Mouse (Mus musculus) lung, postnatal 10 days (tissue): ENCODE data around the gene Thrb.
A peak's percentile ranks its signal among the peaks of the same experiment; 100 is the strongest.

Experiments used
- DNase-seq: peaks from one replicate; pipeline ENCODE4 v3.0.0; 2021

The Thrb gene

DNA sequence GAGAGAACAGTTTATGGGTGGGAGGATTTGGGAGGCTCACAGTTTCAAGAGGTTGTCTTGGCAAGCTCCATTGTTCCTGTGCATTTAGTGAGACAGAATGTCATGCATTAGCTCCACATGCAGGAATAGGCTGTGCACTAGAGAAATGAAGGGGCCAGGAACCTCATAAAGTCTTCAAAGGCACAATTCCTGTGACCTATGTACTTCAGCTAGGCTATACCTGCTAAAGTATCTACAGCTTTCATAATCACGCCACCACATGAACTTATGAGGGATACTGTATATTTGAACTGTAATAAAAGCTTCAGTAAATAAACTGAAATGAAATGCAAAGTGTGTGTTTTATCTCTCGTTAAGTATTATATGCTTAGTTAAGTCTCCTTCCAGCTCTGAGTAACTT lies 59.4 kb downstream of the Thrb start:
- DNase-seq, result no peak

DNA sequence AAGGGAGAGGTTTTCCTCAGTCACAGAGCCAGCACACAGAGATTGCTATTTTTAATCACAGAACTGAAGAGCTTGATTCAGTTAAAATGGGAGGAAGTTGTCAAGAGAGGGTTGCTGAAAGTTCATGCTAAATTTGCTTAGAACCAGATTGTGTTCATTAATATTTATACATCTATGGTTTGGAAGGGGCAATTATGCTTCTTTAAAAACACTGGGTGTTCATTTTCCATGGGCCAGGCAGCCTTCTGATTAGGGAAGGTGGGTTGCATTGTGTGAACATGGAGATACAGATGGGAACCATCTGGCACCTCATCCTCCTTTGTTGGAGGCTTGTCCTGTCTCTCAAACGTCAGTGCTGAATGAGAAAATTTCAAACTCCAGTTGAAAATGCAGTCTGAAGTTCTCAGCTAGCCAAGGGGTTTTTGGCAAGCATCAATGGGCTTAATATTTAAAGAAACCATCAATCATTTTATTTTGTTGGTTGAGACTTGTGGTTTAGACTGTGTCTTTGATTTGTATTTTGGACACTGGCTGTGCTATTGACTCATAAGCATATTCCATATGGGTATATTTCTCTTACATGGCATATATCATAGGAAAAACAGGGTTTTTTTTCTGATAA lies 62.9 kb downstream of the Thrb start:
- no peak for DNase-seq

DNA sequence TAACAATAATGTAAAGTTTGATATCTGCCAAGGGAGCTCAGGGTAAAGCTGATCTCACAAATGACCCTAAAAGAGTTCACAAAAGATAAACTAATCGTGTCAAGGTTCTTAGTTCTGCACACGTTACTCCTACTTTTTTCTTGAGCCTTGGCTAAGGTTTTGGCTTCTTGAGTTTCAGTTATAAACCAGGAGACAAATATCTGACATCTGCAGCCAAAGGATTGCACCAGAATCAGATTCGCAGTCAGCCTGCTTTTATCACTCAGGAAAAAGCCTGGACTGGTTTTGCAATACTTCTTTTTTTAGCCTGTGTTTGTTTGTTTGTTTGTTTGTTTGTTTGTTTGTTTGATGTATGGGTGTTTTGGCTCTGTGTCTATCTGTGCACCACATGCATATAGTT lies 64.5 kb downstream of the Thrb start:
- DNase-seq, result no peak

DNA sequence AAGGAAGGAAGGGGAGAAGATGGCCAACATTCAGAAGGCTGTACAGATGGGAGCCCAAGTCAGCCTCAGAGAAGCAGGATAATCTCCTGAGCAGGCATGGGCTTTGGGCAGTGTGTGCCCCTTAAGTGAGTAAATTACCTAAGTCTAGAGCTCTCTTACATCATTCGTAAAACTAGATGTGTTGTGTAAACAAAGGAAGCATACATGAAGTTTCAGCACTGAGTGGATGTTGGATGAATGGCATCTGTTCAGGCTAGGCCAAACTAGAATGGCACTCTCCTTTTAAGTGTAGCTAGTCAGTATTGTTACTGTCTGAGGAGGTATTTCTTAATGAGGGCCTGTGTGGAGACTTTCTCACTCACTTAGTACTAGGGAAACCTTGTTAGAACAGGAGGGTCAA lies 66.8 kb downstream of the Thrb start:
- DNase-seq, result no peak

DNA sequence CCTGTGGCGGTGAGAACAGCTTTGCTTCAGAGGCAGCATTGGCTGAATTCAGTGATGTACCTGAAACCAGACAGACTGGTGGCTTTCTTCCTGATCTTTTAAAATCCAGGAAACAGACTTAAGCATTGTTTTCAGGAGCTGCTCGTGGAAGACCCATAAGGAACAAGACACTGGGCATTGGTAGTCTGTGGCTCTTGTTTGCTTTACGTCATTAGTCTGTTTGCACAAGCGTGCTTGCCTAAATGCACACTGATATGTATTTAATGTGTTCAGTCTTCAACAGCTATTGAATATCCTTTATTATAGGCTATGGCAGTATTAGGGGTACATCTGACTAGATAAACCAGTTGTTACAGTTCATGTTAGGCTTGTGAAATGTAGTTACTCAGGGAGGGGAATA lies 67.8 kb downstream of the Thrb start:
- DNase-seq, result no peak

DNA sequence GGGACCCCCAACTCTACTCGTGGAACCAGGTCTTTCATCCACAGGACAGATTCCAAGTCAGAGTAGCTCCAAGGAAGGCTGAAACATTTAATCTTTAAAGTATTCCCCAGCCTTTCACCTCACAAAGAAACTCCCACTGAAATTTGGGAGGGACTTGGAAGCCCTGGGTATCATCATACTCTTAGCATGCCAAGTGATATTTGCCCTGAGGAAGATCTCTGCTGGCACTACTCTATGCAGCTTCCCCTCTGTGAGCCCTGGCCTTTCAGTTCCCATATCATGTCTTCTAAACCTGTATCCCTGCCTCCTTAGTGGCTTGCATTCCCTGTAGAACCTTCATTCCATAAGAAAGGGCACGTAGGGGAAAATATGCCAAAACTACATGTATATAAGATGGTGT lies 68.8 kb downstream of the Thrb start:
- DNase-seq, result no peak

DNA sequence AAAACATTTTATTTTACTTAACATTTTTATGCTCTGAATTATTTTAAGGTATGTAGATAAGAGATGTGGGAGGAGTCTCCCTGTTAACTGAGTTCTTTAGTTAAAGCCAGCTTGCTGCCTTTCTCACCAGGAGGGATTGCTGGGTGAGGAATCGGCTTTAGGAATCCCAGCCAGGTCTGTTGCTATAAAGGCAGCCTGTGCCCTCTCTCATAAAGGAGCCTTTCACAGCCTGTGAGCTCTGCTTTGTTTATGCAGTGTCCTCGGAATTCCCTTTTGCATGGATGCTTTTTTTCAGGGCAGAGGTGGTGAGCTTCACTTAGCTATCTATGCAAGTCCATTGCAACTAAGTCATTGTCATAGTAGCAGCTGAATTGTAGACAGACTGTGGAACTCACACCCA lies 71.0 kb downstream of the Thrb start:
- no peak for DNase-seq

DNA sequence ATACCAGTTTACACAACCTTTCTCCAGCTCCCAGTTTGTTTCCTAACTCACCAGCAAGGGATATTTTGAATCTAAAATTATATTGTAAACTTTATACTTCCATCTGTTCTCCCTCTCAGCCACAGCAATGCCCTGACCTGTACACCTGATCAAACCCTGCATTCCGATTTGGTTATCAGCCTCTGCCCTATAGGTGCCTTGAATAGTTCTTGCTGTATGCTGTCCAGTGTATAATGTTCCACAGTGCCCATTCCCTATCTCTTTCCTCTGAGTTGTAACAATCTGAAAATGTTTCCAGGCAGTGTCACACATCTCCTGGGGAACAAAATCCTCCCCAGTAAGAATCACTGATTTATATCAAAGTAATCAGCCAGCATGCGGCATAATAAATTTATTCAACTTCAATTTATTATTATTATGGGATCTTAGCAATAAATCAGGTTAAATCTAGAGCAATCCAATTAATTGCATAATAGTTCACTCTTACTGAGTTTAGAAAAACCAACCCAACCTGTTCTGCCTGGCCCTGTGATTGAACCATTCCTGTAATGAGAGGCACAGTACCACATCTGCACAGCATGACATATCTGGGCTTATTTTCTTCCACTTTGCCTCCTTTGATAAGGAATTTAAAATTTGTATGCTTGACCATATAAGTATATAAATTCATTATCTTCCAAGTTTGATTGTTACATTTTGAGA lies 73.2 kb downstream of the Thrb start:
- no peak for DNase-seq

DNA sequence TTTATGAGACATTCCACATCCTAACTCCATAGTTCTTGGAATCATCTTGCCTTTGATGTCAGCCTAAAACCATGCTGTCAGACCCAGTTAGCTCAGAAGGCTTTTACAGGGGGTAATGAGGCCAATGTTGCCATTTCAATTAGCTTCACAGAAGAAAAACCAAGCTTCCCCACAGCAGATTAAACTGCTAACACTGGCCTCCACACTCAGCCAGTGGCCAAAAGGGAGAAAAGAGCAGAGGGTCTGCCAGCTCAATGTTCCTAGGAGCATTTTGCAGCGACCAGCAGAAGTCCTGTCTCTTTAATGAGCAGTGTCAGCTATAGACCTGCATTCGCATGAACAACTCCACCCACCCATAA lies 73.7 kb downstream of the Thrb start:
- no peak for DNase-seq

DNA sequence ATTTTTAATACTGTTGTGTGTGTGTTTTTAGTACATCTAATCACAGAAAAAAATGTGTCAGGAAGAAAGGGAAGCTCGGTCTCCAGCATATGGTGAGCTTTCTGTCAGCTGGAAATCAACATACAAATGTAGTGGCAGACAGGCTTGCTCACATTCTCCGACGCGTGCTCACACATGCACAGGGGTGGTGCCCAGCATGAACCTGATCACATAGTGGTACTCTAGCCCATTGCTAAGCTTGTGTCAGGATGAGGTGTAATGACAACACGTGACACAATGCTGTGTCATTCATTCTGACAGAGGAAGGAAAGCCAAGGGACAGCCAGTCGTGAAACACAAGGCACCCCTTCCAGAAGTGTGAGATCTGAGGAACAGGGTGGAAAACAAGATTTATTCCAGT lies 75.4 kb downstream of the Thrb start:
- no peak for DNase-seq

DNA sequence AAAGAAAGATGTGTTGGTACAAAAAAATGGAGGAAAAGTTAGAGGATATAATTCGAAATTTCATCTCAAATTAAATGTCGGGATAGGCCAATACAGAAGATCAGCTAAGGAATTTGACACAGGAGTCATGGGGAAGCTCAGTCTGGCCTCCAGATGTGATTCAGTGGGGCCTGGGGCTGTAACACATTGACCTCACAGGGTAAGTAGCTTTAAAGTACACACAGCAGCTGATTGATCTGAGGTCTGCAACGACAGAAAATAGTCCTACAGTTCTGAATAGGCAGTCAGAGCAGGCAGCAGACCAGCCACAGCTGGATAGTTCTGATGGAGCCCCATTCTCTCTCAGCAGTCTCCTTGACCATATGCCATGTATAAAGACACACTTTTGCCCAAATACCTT lies 80.8 kb downstream of the Thrb start:
- DNase-seq, result no peak

DNA sequence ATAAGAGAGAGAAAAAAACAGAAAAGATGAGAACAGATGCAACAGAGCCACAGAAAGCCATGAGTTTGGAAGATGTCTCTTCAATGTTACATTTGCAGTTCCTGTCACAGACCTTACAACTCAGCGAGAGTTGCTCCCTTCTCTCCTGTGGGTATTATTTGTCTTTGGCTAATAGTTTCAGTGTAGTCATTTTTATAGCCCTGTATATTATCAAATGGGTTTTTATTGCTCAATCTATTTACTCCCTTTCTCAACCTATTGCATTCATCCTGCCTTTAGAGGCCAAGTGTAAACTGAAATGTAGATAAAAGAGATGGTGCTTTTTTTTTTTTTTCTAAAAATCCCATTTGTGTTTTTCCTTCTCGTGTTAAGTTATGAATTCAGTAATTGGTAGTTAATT lies 82.2 kb downstream of the Thrb start:
- no peak for DNase-seq

DNA sequence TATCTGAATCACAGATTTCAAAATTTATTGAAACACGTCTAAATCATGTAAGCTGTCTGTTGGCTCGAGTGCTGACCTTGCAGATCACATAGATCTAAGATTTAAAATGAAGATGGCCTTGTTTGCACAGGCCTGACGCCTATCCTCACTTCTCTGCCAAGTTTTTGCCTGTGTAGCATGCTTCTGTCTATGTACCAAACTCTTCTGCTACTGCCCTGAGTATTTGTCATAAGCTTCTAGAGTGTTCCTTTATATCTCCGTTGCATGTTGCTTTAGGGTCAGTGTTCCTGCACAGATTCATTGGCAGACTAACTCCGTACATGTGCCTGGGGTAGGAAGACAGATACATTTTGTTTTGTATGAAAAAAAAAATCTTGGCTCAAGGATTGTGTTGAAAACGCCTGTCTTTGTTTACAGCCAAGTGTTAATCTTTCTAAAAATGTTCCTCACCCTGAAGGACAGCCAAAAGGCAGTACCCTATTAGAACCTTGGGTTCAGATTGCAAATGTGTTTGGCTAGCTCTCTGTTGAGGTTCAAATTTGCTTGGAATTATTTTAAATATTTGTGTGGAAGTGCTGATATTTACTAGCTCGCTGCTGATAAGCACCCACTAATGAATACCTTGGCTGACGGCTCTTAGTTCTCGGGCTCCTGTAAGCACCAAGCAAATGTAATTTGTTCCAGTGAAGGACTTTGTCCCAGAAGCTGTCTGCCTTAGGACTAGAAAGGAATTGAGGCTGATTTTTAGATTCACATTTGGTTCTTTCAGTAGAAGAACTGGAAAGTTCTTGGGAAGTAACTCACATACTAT lies 83.0 kb downstream of the Thrb start:
- no peak for DNase-seq

DNA sequence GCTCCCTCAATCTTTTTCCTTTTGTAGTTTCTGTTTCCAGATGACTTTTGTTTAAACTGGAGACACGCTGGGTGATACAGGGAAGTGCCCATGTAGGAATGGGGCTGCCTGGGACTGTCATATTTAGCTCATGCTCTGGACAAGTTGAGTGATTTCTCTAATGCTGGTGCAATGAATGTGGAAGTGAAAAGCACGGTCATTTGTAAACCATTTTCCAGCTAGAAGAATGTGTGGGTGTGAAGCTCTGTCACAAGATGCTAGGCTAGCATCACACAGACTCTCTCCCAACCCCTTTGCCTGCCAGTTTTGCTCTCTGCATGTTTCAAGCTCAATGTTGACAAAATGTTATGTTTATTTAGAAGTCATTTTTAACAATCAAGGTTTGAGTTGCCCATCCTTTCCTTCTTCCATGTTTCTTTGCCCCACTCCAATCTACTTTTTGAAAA lies 83.7 kb downstream of the Thrb start:
- no peak for DNase-seq

DNA sequence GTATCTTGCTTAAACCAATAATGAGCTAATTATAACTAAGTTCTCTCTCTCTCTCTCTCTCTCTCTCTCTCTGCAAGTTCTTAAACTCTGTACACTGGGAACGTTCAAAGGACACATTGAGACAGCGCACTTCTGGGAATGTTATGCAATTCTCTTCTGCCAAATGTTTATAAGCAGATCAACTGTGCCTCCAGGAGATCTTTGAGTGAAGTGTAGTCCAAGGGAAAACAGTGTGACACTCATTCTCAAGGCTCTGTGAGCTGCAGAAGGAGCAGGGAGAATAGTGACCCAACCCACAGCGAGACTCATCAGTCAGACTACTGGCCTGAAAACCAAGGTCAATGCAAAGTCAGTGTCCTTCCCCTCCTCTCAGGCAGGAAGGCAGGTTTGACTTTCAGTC lies 87.9 kb downstream of the Thrb start:
- no peak for DNase-seq

DNA sequence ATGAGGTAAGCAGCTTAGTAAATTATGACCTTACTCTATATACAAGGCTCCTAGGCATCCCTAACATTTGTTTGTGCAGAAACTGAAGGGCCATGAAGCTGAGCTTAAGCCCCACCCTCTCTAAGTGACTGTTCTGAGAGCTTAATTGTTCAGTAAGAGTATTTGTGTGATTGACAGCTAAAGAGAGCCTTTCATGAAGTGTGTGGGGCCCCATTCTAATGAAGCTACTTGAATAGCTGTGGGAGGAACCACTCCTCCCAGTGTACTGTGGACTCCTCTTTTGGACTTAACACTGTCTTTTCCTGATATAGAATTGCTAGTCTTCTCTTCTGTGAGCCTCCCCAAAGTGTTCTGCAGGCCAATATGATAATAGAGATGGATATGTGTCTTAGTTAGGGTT lies 88.9 kb downstream of the Thrb start:
- no peak for DNase-seq

DNA sequence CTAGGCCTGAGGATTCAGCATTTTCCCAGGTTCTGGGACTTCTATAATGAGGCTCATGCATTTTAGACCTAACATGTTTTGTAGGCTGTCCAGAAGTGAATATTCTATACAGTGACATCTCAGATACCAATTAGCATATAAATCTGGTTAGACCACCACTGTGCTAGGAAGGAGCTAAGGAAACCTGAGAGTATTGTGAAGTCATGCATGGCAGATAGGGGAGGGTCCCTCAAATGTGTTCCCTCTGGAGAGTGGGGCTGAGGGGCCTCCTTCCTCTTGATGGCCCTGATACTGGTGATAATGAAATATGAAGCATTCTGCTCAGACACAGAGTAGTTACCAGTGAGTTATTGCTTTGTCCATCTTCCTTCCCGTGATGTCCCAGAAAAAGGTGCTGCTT lies 91.8 kb downstream of the Thrb start:
- DNase-seq, result no peak

DNA sequence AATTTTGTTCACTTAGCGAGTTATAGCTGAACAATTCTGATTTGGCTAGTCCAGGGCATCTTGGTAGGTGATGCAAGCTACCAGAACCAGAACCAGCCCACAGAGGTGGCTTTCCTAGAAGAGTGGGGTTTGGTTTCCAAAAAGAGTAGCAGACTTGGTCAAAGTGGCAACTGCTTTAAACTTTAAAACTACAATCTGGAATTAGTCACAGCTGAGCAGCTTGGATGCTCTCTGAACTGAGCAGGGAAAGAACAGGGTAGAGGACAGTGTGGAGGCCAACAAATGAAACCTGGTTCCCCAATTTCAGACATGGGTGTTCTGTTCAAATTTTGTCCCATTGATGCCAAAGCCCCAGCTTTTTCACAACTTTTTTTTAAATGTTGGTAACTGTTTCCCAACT lies 93.4 kb downstream of the Thrb start:
- DNase-seq, result no peak

DNA sequence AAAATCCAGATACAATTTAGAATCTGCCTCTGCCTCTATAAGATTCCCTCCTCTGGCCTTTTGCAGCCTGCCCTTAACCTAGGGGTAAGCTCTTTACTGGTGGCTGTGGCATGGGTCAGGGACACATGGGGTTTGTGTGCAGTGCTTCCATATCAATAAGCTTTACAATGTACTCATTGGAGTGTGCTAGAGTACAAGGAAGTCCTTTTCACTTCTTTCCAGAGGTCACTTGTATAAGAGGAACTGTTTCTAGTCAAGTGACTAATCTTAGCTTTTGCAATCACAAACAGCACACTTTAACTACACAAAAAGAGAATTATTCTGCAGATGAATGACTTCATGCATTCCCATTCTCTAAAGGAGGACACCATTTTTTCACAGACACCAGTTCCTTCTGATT lies 96.7 kb downstream of the Thrb start:
- no peak for DNase-seq

DNA sequence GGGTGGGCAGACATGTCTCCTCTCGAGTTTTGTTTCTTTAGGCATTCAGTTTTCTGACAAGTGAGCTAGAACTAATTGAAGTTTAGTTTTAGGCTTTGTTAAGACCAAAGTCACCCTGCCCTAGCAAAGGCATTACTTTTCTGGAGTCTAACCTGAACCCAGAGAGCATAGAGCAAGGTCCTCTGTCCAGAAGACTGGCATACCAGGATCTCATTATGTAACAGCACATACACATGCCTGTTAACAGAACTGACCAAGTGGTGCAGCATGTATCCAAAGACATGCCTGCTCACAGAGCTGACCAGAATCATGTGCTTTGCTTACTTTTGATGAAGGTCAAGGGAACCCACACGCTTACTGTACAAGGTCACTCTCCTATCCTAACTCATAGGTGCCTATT lies 107.9 kb downstream of the Thrb start:
- no peak for DNase-seq

DNA sequence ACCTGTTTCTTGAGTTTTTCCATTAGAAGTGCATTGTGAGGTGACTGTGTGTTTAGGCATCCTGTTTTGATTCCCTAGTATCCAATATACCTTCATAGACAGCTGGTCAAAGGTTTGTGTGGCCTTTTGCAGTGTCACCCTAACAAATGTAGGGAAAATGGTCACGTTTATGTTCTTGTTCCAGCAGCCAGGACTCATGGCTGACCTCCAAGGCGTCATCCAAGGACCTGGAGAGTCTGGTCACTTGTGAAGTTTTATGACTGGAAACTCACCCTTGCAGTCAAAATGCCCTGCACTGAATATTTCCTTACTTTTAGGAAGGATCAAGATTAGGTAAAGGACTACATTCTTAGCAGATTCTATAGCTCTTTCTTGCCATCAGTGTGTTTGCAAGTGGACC lies 114.3 kb downstream of the Thrb start:
- DNase-seq, result no peak

DNA sequence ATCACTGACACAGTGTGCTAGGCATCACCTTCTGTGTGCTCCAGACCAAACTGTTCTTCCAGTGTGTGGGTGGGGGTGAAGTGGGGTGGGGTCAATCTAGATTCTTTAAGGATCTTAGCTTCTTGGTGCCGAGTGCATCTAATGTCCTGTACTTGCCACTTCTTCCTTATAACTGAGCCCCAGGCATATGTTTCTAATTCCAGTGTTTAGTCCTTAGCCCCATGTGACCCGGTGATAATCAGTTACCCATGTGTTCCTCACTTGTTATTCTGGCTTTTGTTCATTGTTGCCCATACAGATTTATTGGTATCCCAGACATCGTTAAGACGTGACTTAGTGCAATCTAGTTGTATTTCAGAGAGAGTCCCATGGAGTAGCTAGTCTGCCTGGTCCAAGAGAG lies 121.9 kb downstream of the Thrb start:
- DNase-seq, result no peak

DNA sequence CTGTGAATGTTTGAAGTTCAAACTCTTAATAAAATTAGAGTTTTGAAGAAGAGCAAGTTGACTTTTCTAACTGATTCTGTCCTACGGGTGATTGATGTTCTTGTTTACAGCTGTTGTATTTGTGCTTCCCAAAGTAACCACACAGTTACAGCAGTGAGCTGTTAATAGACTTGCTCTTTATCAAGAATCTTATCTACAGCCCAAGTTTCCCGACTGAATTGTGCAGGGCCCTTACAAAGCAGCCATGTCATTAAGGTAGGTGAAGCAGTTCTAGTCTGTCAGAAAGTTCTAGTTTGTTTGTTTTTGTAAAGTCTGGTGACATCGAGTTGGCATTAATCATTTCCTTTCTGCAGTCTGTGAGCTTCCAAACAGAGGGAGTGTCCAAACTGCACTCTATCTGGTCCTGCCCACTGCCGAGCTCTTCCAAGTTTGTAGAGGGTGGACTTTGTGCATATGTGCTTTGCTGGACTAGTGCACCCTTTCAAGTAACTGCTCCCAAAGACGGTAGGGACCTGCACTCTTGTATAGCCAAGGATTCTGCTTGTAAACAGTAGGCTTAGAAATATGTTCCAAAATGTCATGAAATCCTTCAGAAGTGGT lies 124.2 kb downstream of the Thrb start:
- peak; percentile 7 for DNase-seq

DNA sequence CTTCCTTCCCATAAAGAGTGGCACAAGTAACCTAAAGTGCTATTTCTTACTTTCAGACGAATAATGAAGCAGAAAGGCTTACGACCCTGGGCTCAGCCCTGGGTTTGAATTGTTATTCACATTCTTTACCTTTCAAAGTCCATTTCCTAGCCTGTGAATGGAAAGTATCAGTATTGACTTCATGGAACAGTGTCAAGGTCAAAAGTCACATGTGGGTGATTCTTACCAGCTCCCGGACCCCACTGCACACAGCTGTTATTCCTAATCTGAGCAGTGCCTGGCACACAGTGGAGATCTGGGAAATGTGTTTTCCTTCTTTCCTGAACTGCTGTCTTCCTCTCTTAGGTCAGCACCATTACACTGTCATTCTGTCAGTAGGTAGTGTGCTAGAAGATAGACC lies 125.3 kb downstream of the Thrb start:
- DNase-seq, result no peak
